Mouse (Mus musculus) hindbrain, embryonic 16.5 days (tissue): ENCODE data around the gene Ipo4. TPM values are rescaled to one million over a fixed set of nuclear protein-coding genes. Genes with fewer than 3 reads are reported as not detected.
A peak's percentile ranks its signal among the peaks of the same experiment; 100 is the strongest.

Experiments
- ATAC-seq: fragments of 200-750 bp; cut with Nextera tagmentation; 2 replicates; pipeline ENCODE4 v1.8.0; 2017; ENCODE audit warnings: moderate TSS enrichment, moderate library complexity
- H3K27ac ChIP-seq: fragments of 300-500 bp; sonication (generic); 2 replicates; pipeline ENCODE4 v1.5.1; 2014; ENCODE audit warnings: low read depth, mild to moderate bottlenecking, control low read depth, low read length, moderate library complexity
- H3K27me3 ChIP-seq: fragments of 300-500 bp; sonication (generic); replicated peaks from 2 replicates; pipeline ENCODE4 v1.6.1; 2014; ENCODE audit warnings: low read length; ENCODE audit not compliant: control insufficient read depth, insufficient read depth
- H3K36me3 ChIP-seq: fragments of 300-500 bp; sonication (generic); 2 replicates; pipeline ENCODE4 v1.6.1; 2014; ENCODE audit warnings: mild to moderate bottlenecking, low read length, moderate library complexity, mixed read lengths; ENCODE audit not compliant: control insufficient read depth, insufficient read depth
- H3K4me1 ChIP-seq: fragments of 300-500 bp; sonication (generic); 2 replicates; pipeline ENCODE4 v1.6.1; 2014; ENCODE audit warnings: low read depth, low read length; ENCODE audit not compliant: control insufficient read depth, insufficient read depth
- H3K4me2 ChIP-seq: fragments of 300-500 bp; sonication (generic); 2 replicates; pipeline ENCODE4 v1.6.1; 2014; ENCODE audit warnings: mild to moderate bottlenecking, low read length, control low read depth, moderate library complexity
- H3K4me3 ChIP-seq: fragments of 300-500 bp; sonication (generic); 2 replicates; pipeline ENCODE4 v1.5.1; 2014; ENCODE audit warnings: mild to moderate bottlenecking, low read length, control low read depth, moderate library complexity
- H3K9ac ChIP-seq: fragments of 300-500 bp; sonication (generic); 2 replicates; pipeline ENCODE4 v1.6.1; 2014; ENCODE audit warnings: low read depth, mild to moderate bottlenecking, control low read depth, low read length, moderate library complexity
- H3K9me3 ChIP-seq: fragments of 300-500 bp; sonication (generic); 2 replicates; pipeline ENCODE4 v1.6.1; 2014; ENCODE audit warnings: mild to moderate bottlenecking, low read length, moderate library complexity; ENCODE audit not compliant: control insufficient read depth
- WGBS: fragments of 180-500 bp; shearing (Covaris S2); extraction: QIAGEN DNeasy Blood & Tissue Kit; methylation state at CpG from one replicate; pipeline ENCODE4 v1.1.7; 2014; 5-methylcytosine and 5-hydroxymethylcytosine counted together
- polyA plus RNA-seq: library from polyadenylated mRNA; unstranded; fragments of >200 nt; fragmentation: Nextera tagmentation; extraction: Ambion mirVana; gene quantifications from 2 replicates; pipeline ENCODE4 v1.2.1, GENCODE M21; 2015

Ipo4 gene
- polyA plus RNA-seq, 1 experiment from 2014 or later, result 131 TPM

DNA sequence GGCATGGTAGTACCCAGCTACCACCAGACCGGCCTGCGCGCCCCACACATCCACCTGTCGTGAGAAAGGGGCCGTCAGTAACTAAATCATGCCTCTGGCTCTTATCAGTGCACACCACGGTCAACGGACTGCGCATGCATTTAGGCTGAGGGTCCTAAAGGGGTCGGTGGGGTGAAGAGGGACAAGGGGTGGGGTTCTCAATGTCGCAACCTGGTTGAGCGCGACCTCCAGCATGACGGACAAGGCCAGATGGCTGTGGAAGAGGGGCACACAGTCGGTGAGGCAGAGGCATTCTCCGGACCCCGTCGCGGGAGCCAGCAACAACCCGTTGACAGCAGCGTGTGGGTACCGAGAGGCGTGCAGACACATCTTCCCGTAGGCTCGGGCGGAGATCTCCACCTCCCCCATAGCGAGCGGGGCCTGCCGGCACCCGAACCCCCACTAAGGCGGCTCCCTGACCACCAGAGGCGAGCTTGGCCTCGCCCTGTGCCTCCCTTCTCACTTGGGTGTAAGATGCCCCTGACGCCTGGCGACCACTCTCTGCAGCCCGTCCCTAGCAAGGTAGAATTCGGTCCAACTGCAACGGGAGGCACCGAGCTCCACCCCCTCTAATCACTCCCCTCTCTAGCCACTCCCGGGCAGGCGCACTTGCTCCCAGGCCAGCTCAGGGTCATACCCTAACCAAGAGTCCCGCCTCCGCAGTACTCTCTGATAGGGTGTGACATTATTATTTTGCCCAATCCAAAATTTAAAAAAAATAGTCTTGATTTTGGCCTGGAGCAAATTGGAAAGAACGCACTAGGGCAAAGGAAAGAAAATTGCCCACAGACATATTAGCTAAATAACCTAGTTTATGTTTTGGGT, 50.8 kb downstream of the Ipo4 start, which contains the start of gene Emc9:
Gene Emc9, minus strand, starts transcription at position 601 of the 864 bp plus-strand sequence.
- Histone ChIP-seq H3K9ac (peak within 1 kb of the TSS; percentile 75), H3K9me3 (no peaks in the 10 kb centered on the region), H3K36me3 (peaks cover 9% of the 10 kb centered on the region), H3K27ac (peak within 1 kb of the TSS; percentile 70; the same call in 1 of the 2 replicates), H3K4me3 (peak within 1 kb of the TSS; percentile 56), H3K27me3 (no peaks in the 10 kb centered on the region), H3K4me2 (peak within 1 kb of the TSS; percentile 68), H3K4me1 (peaks cover 6% of the 10 kb centered on the region)
- peak; percentile 83 for ATAC-seq
- WGBS, result 2% methylated on average over 37 of the region's 43 CpGs

DNA sequence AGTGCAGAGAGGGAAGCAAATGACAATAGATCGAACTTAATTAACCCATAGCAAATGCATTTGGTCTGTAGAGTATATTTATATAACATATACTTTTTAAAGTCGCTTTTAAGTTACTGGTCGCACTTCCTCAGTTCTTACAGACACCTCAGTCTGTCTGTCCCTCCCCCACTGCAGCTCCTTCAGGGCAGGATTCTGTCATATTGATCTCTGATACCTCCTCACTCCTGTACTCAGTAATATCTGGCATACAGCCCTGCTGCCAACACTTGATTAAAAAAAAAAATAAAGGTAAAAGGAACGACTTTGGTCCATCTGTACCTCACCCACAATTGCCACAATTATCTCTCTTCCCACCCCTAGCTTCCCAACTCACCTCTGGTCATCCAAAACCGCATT, 51.5 kb downstream of the Ipo4 start:
- WGBS, result 34% methylated on average over 5 of the region's 5 CpGs
- H3K9ac ChIP-seq, result peak overlapping the region; percentile 75
- peak overlapping the region; percentile 68 for H3K4me2 ChIP-seq
- no peak overlapping the region; the same call in 1 of the 2 replicates for H3K27ac ChIP-seq
- ATAC-seq, result no peak
- peaks cover 9% of the 10 kb centered on the region for H3K36me3 ChIP-seq
- no peaks in the 10 kb centered on the region for H3K9me3 ChIP-seq
- peak overlapping the region; percentile 56 for H3K4me3 ChIP-seq
- no peaks in the 10 kb centered on the region for H3K27me3 ChIP-seq
- H3K4me1 ChIP-seq, result peaks cover 3% of the 10 kb centered on the region; the same call in 1 of the 2 replicates

GRCm38 (mm10) chr14:55581981-55582681, 53.6 kb downstream of the Ipo4 start:
- no peaks in the 10 kb centered on the region for H3K27me3 ChIP-seq
- WGBS, result 78% methylated on average over 9 of the region's 9 CpGs
- H3K4me3 ChIP-seq, result no peak overlapping the region
- H3K27ac ChIP-seq, result no peak overlapping the region
- no peak for ATAC-seq
- H3K4me1 ChIP-seq, result peaks cover 8% of the 10 kb centered on the region
- no peak overlapping the region for H3K4me2 ChIP-seq
- H3K9me3 ChIP-seq, result no peaks in the 10 kb centered on the region
- no peak overlapping the region for H3K9ac ChIP-seq
- peaks cover 9% of the 10 kb centered on the region for H3K36me3 ChIP-seq

DNA sequence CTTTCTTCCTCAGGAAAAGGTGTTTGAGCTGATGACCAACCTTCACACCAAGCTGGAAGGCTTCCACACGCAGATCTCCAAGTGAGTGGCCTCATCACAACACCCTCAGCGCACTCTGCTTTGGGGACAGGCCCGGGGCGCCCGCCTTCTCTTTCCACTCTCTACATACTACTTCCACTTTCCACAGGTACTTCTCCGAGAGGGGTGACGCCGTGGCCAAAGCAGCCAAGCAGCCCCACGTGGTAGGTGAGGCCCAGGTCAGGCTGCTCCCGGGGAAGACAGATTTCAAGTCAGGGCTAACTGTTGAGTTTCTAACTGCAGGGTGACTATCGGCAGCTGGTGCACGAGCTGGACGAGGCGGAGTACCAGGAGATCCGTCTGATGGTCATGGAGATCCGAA, 55.0 kb downstream of the Ipo4 start:
- H3K27ac ChIP-seq, result no peak overlapping the region
- no peaks in the 10 kb centered on the region for H3K27me3 ChIP-seq
- H3K4me3 ChIP-seq, result no peak overlapping the region
- no peaks in the 10 kb centered on the region for H3K9me3 ChIP-seq
- WGBS, result 95% methylated on average over 16 of the region's 16 CpGs
- no peak overlapping the region for H3K4me2 ChIP-seq
- ATAC-seq, result no peak
- peaks cover 8% of the 10 kb centered on the region for H3K4me1 ChIP-seq
- H3K9ac ChIP-seq, result no peak overlapping the region
- peaks cover 9% of the 10 kb centered on the region for H3K36me3 ChIP-seq

GRCm38 (mm10) chr14:55579511-55580496, 56.0 kb downstream of the Ipo4 start:
- H3K36me3 ChIP-seq, result peaks cover 9% of the 10 kb centered on the region
- no peaks in the 10 kb centered on the region for H3K9me3 ChIP-seq
- WGBS, result 82% methylated on average over 23 of the region's 23 CpGs
- H3K4me2 ChIP-seq, result no peak overlapping the region
- peaks cover 5% of the 10 kb centered on the region for H3K4me1 ChIP-seq
- H3K27ac ChIP-seq, result no peak overlapping the region
- no peak for ATAC-seq
- H3K27me3 ChIP-seq, result no peaks in the 10 kb centered on the region
- H3K4me3 ChIP-seq, result no peak overlapping the region
- no peak overlapping the region for H3K9ac ChIP-seq

DNA sequence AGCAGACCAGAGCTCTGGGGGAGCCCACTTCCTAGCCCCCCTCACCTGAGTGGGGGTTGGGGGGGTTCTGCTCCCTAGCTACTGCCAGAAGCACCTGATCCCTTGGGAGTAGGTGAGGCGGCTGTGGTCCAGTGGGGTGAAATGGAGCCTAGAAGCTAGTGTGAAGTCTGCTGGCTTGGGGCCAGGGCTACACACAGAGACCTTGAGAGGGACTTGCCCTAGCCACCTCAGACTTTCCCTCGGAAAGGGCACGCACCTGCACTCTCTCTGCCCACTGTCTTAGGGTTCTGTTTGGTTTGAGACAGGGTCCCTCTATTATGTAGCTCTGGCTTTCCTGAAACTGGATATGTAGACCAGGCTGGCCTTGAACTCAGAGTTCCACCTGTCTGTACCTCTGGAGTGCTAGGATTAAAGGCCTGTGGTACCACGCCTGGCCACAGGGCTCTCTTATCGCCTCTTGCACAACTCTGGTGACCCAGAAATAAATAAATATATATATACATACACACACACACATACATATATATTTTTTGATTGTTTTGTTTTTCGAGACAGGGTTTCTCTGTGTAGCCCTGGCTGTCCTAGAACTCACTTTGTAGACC, 57.0 kb downstream of the Ipo4 start:
- H3K9me3 ChIP-seq, result no peaks in the 10 kb centered on the region
- peak; percentile 32 for ATAC-seq
- H3K4me3 ChIP-seq, result peak overlapping the region; percentile 71
- 31% methylated on average over 6 of the region's 6 CpGs for WGBS
- H3K36me3 ChIP-seq, result peaks cover 9% of the 10 kb centered on the region
- H3K27ac ChIP-seq, result peak overlapping the region; percentile 89
- H3K4me1 ChIP-seq, result peaks cover 5% of the 10 kb centered on the region
- H3K9ac ChIP-seq, result peak overlapping the region; percentile 93
- peak overlapping the region; percentile 93 for H3K4me2 ChIP-seq
- no peaks in the 10 kb centered on the region for H3K27me3 ChIP-seq

- no peaks in the 10 kb centered on the region for H3K27me3 ChIP-seq
- H3K27ac ChIP-seq, result peak within 1 kb of the TSS; percentile 89
- ATAC-seq, result peak; percentile 95
- no peaks in the 10 kb centered on the region for H3K9me3 ChIP-seq
- H3K9ac ChIP-seq, result peak within 1 kb of the TSS; percentile 93
- peaks cover 5% of the 10 kb centered on the region for H3K4me1 ChIP-seq
- peak within 1 kb of the TSS; percentile 93 for H3K4me2 ChIP-seq
- under 1% methylated on average over 32 of the region's 32 CpGs for WGBS
- H3K4me3 ChIP-seq, result peak within 1 kb of the TSS; percentile 71
- peaks cover 9% of the 10 kb centered on the region for H3K36me3 ChIP-seq
These were observed 57.7 kb downstream of the Ipo4 start, which contains the start of gene Psme1 for GRCm38 (mm10) chr14:55577871-55578667. Psme1 (plus strand) TSS chr14:55578123.

DNA sequence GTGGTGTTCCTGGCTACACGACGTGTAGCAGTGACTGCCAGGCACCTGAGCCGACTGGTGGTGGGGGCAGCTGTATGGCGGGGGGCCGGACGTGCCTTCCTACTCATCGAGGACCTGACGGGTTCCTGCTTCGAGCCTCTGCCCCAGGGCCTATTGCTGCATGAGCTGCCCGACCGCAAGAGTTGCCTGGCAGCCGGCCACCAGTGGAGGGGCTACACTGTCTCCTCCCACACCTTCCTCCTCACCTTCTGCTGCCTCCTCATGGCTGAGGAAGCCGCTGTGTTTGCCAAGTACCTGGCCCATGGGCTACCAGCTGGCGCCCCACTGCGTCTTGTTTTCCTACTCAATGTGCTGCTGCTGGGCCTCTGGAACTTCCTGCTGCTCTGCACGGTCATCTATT, 59.4 kb downstream of the Ipo4 start:
- Histone ChIP-seq H3K4me2 (no peak overlapping the region), H3K4me1 (peaks cover 5% of the 10 kb centered on the region), H3K36me3 (peaks cover 6% of the 10 kb centered on the region), H3K9ac (no peak overlapping the region), H3K27ac (no peak overlapping the region), H3K4me3 (no peak overlapping the region), H3K9me3 (no peaks in the 10 kb centered on the region), H3K27me3 (no peaks in the 10 kb centered on the region)
- ATAC-seq, result no peak
- 77% methylated on average over 16 of the region's 16 CpGs for WGBS
